Mouse (Mus musculus): ENCODE measurements around the gene Tspan18. TPM values are rescaled to one million over a fixed set of nuclear protein-coding genes. Genes with fewer than 3 reads are reported as not detected.

The Tspan18 gene
- polyA plus RNA-seq, 1 experiment from 2014 or later, result 47.9 TPM

DNA sequence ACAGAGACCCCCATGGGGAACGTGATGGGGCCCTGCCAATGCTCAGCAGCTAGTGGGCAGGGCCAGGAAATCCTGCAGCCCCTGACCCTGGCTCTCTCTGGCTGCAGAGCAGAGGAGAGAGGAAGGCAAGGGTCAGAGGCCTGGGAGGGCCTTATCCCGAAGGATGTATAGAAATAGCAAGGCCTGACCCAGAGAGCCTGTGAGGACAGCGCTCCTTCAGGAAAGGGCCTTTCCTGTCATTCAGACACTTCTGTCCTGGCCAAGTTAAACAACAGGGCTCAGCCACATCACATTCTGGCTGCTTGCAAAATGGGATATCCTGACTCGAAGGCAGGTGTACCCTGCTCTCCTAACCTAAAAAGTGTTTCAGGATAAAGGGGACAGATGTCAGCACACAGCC lies 66.5 kb downstream of the Tspan18 start:
- Histone ChIP-seq H3K9me3 (ENCODE audit: control insufficient read depth, low read length) (no peaks in the 10 kb centered on the region), H3K9ac (ENCODE audit: low read length) (no peak overlapping the region), H3K4me2 (no peak overlapping the region), H3K27me3 (ENCODE audit: control insufficient read depth, insufficient read depth, low read length) (no peaks in the 10 kb centered on the region), H3K36me3 (ENCODE audit: control insufficient read depth, insufficient read depth, low read length) (no peaks in the 10 kb centered on the region), H3K4me3 (ENCODE audit: low read depth, low read length) (no peak overlapping the region), H3K4me1 (ENCODE audit: control insufficient read depth, insufficient read depth, low read length) (peaks cover 13% of the 10 kb centered on the region), H3K27ac (ENCODE audit: low read depth, low read length) (no peak overlapping the region)
- DNase-seq (ENCODE audit: low spot score, missing footprints) (no peak), ATAC-seq (ENCODE audit: low FRiP score) (no peak)
- WGBS, result 55% methylated on average over 4 of the region's 4 CpGs

DNA sequence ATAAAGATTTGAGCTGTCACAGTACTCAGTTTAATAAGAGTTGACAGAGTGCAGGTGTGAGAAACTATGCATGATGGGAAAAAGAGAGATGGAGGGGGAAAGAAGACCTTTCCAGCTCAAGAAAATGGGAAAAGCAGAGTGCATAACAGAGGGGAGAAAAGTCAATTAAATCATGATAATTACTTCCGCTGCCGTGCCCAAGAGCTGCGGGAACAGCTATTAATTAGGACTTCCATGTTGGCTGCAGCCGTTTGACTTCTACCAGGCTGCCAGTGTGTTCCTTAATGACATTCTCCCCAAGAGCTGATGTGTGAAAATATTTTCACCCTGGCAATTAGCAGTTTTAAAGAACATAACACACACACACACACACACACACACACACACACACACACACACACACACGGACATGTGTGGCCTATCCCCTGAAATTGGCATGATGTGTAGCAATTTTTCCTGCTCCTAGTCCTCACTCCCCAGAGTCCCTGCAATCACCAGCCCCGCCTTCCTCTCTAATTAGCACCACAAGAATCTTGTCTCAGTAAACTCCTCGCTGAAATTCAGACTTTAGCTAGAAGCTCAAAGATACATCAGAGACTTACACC lies 67.6 kb downstream of the Tspan18 start:
- H3K27me3 ChIP-seq (ENCODE audit: control insufficient read depth, insufficient read depth, low read length), result no peaks in the 10 kb centered on the region
- H3K4me2 ChIP-seq, result no peak overlapping the region
- H3K27ac ChIP-seq (ENCODE audit: low read depth, low read length), result no peak overlapping the region
- DNase-seq (ENCODE audit: low spot score, missing footprints), result no peak
- no peaks in the 10 kb centered on the region for H3K36me3 ChIP-seq (ENCODE audit: control insufficient read depth, insufficient read depth, low read length)
- H3K4me1 ChIP-seq (ENCODE audit: control insufficient read depth, insufficient read depth, low read length), result peaks cover 13% of the 10 kb centered on the region
- no peak for ATAC-seq (ENCODE audit: low FRiP score)
- H3K4me3 ChIP-seq (ENCODE audit: low read depth, low read length), result no peak overlapping the region
- 70% methylated on average over 7 of the region's 7 CpGs for WGBS
- H3K9me3 ChIP-seq (ENCODE audit: control insufficient read depth, low read length), result no peaks in the 10 kb centered on the region
- no peak overlapping the region for H3K9ac ChIP-seq (ENCODE audit: low read length)

DNA sequence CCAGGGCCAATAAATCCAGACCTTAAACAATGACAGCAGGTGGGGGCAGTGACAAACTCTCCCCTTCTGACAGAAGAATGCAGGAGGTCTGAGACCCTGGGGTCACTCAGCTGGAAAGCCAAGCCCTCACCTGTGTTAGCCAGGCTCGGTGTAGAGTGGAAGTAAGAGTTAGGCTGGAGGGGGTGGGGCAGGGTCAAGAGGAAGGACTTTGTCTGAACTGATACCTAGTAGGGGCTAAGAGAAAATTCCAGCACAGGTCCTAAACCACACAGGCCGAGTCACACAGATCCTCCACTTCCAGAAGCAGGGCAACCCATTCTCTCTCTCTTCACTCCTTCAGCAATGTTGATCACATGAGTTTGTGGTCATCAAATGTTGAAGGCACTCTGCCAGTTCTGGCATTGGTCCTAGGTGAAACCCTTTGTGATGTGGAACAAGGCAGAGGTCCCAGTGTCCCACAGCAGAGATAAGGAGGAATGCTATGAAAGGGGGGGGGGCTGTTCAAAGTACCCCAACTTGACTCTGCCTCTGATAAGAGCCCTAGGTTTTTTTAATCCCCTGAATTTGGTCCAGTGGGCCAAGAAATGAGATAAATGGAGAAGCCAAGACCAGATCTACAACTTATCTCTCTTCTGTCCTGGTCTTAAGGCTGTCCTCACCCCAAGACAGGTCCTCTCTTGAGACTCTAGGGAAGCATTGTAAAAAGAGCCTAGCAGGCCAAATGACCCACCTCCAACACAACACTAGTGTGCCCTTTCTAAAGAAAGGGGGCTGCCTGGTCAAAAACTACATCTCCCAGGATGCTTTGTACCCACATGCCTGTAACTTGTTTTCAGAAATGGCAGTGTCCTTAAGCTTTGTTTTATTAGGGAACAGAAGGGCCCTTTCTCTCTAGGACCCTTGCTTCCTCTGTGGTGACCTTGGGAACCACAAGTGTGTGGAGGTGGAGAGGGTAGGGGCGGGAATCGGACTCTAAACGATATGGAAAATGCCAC lies 71.7 kb downstream of the Tspan18 start:
- Histone ChIP-seq H3K4me2 (no peak overlapping the region), H3K4me3 (ENCODE audit: low read depth, low read length) (no peak overlapping the region), H3K27ac (ENCODE audit: low read depth, low read length) (no peak overlapping the region), H3K9me3 (ENCODE audit: control insufficient read depth, low read length) (no peaks in the 10 kb centered on the region), H3K27me3 (ENCODE audit: control insufficient read depth, insufficient read depth, low read length) (no peaks in the 10 kb centered on the region), H3K4me1 (ENCODE audit: control insufficient read depth, insufficient read depth, low read length) (peaks cover 5% of the 10 kb centered on the region; the same call in 1 of the 2 replicates), H3K36me3 (ENCODE audit: control insufficient read depth, insufficient read depth, low read length) (no peaks in the 10 kb centered on the region), H3K9ac (ENCODE audit: low read length) (no peak overlapping the region)
- 81% methylated on average over 5 of the region's 5 CpGs for WGBS
- DNase-seq (ENCODE audit: low spot score, missing footprints), result no peak
- ATAC-seq (ENCODE audit: low FRiP score), result no peak

DNA sequence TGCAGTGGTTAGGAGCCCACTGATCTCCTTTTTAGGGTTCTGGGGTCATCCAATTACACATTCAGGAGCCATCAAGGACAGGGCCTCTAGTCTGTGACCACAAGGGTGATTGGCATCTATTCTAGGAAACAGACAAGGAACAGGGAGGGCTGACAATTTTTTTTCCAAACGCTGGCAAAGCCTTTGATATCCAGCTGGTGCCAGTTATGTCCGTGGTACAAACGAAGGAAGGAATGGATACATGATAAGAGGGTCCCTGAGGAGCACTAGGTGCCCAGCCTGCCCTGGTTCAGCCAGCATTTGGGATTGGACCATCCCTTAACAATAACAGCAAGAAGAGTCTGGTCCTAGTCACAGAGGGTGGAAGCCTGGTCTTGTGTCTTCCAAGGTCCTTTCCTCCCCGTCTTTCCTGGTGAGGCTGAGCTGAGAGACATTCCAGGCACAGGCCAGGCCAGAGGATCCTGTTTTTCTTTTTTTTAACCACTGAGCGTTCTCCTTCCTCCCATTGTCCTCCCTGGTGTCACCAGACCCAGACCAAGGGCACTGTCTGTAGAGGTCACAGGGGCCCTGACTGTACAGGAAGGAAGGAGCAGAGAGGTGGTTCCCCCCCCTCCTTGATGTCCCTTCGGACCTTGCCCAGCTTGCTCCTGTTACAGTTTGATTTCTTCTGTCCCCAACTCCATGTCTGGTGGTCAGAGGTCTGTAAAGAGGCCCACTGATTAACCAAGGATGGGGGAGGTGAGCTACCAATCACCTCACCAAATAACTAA lies 72.6 kb downstream of the Tspan18 start:
- no peaks in the 10 kb centered on the region for H3K36me3 ChIP-seq (ENCODE audit: control insufficient read depth, insufficient read depth, low read length)
- peaks cover 13% of the 10 kb centered on the region for H3K4me1 ChIP-seq (ENCODE audit: control insufficient read depth, insufficient read depth, low read length)
- no peaks in the 10 kb centered on the region for H3K27me3 ChIP-seq (ENCODE audit: control insufficient read depth, insufficient read depth, low read length)
- H3K27ac ChIP-seq (ENCODE audit: low read depth, low read length), result no peak overlapping the region
- no peak for ATAC-seq (ENCODE audit: low FRiP score)
- no peak for DNase-seq (ENCODE audit: low spot score, missing footprints)
- H3K9ac ChIP-seq (ENCODE audit: low read length), result no peak overlapping the region
- WGBS, result 77% methylated on average over 6 of the region's 6 CpGs
- H3K4me2 ChIP-seq, result no peak overlapping the region
- H3K4me3 ChIP-seq (ENCODE audit: low read depth, low read length), result no peak overlapping the region
- H3K9me3 ChIP-seq (ENCODE audit: control insufficient read depth, low read length), result no peaks in the 10 kb centered on the region

DNA sequence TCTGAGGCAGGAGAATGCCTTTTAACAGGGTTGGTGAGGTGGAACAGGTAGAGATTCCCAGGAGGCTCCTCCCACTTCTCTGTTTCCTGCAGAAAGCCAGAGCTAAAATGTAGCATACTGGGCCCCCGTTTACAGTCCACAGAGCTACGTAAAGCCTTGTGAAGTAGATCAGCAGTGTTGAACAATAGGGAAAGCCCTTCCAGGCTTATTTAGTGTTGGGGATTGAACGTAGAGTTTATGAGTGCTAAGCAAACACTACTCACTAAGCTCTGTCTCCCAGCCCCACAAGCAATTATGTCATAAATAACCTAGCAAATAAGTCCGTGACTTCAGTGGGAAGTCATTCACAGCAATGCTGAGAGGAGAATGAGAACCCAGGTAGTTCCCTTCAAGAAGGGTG lies 76.7 kb downstream of the Tspan18 start:
- Histone ChIP-seq H3K4me1 (ENCODE audit: control insufficient read depth, insufficient read depth, low read length) (peaks cover 17% of the 10 kb centered on the region), H3K27ac (ENCODE audit: low read depth, low read length) (no peak overlapping the region)
- WGBS, result 54% methylated on average over 4 of the region's 4 CpGs

DNA sequence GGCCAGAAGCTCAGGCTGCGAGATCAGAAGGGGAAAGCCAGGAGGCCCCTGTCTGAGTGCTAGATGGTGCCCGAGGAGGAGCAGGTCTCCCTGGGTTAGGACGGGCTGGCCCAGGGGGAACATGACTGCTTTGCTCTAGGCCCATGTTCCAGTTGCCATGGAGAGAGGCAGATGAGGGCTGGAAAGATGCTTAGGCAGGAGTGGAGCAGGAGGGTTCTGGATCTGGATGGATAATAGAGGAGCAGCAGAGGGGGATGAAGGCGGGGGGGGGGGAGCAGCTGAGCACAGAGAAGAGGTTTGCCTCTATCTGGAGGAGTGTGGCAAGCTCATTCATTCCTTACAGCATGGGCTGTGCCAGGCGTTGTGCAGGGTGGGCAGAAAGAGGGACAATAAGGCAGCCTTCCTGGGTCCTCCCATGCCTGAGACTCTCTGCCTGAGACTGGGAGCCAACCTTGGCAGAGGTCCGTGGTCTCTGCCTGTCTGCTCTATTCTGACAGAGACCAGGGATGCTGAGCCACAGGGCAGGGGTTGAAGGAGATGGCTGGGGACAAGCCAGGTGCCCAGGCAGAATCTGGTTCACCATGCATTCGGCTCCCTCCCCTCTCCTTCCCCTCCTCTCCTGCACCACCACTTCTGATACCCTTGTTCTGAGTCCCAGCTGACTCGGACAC lies 77.4 kb downstream of the Tspan18 start:
- Histone ChIP-seq H3K27ac (ENCODE audit: low read depth, low read length) (no peak overlapping the region), H3K9ac (ENCODE audit: low read length) (no peak overlapping the region), H3K9me3 (ENCODE audit: control insufficient read depth, low read length) (no peaks in the 10 kb centered on the region), H3K27me3 (ENCODE audit: control insufficient read depth, insufficient read depth, low read length) (no peaks in the 10 kb centered on the region), H3K4me1 (ENCODE audit: control insufficient read depth, insufficient read depth, low read length) (peaks cover 22% of the 10 kb centered on the region), H3K4me2 (no peak overlapping the region), H3K36me3 (ENCODE audit: control insufficient read depth, insufficient read depth, low read length) (no peaks in the 10 kb centered on the region), H3K4me3 (ENCODE audit: low read depth, low read length) (no peak overlapping the region)
- peak; percentile 35 for ATAC-seq (ENCODE audit: low FRiP score)
- DNase-seq (ENCODE audit: low spot score, missing footprints), result no peak
- 69% methylated on average over 8 of the region's 8 CpGs for WGBS

More for the DNA sequence above, 76.7 kb downstream of the Tspan18 start:
- H3K36me3 ChIP-seq (ENCODE audit: control insufficient read depth, insufficient read depth, low read length), result no peaks in the 10 kb centered on the region
- no peaks in the 10 kb centered on the region for H3K9me3 ChIP-seq (ENCODE audit: control insufficient read depth, low read length)
- no peak overlapping the region for H3K4me2 ChIP-seq
- H3K4me3 ChIP-seq (ENCODE audit: low read depth, low read length), result no peak overlapping the region
- ATAC-seq (ENCODE audit: low FRiP score) (no peak), DNase-seq (ENCODE audit: low spot score, missing footprints) (no peak)
- H3K27me3 ChIP-seq (ENCODE audit: control insufficient read depth, insufficient read depth, low read length), result no peaks in the 10 kb centered on the region
- H3K9ac ChIP-seq (ENCODE audit: low read length), result no peak overlapping the region

DNA sequence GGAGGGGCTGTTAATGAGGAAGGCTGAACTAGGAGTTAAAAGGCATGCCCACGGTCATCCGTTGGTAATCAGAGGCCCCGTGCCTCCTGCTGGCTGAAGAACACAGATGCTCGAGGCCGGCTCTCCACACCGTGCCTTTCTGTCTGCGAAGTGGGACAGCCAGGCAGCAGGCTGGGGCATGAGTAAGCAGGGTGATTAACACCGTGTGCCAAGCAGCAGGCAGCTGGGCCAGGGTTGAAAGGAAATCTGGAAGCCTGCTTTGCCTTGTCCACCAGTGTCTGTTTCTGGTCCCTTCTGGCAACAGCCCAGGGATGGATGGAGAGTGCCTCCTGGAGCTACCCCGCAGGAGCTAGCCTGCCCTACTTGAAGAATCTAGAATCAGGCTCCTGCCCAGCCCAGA lies 81.9 kb downstream of the Tspan18 start:
- DNase-seq (ENCODE audit: low spot score, missing footprints), result no peak
- ATAC-seq (ENCODE audit: low FRiP score), result no peak
- Histone ChIP-seq H3K4me2 (no peak overlapping the region), H3K4me3 (ENCODE audit: low read depth, low read length) (no peak overlapping the region), H3K27me3 (ENCODE audit: control insufficient read depth, insufficient read depth, low read length) (no peaks in the 10 kb centered on the region), H3K9ac (ENCODE audit: low read length) (no peak overlapping the region), H3K9me3 (ENCODE audit: control insufficient read depth, low read length) (peaks cover 3% of the 10 kb centered on the region; the same call in 1 of the 2 replicates), H3K27ac (ENCODE audit: low read depth, low read length) (peak overlapping the region; percentile 27; the same call in 1 of the 2 replicates), H3K4me1 (ENCODE audit: control insufficient read depth, insufficient read depth, low read length) (peaks cover 39% of the 10 kb centered on the region), H3K36me3 (ENCODE audit: control insufficient read depth, insufficient read depth, low read length) (no peaks in the 10 kb centered on the region)
- WGBS, result 44% methylated on average over 9 of the region's 9 CpGs

DNA sequence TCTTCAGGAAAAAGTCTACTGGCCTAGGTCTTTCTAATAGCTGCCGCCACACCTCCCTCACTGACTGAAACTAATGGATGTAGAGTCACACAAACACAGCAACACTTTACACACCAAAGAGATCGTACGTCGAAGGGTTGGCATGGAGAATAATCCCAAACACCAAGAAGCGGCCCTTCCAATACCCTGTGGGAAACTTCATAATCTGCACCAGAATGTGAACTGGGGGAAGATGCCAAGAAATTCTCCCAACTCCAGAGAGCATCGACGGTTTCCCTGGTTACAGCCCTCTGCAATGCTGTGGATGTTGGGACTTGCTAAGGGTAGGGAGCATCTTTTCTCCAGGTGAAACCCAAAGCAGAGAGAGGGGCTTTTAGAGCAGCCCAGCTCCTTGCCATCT lies 83.7 kb downstream of the Tspan18 start:
- H3K9me3 ChIP-seq (ENCODE audit: control insufficient read depth, low read length), result peaks cover 3% of the 10 kb centered on the region; the same call in 1 of the 2 replicates
- H3K27me3 ChIP-seq (ENCODE audit: control insufficient read depth, insufficient read depth, low read length), result no peaks in the 10 kb centered on the region
- no peak overlapping the region for H3K4me3 ChIP-seq (ENCODE audit: low read depth, low read length)
- WGBS, result 38% methylated on average over 7 of the region's 7 CpGs
- peak overlapping the region; percentile 14; the same call in 1 of the 2 replicates for H3K27ac ChIP-seq (ENCODE audit: low read depth, low read length)
- DNase-seq (ENCODE audit: low spot score, missing footprints), result peak; percentile 91
- H3K4me1 ChIP-seq (ENCODE audit: control insufficient read depth, insufficient read depth, low read length), result peaks cover 34% of the 10 kb centered on the region
- no peak overlapping the region for H3K9ac ChIP-seq (ENCODE audit: low read length)
- no peak overlapping the region for H3K4me2 ChIP-seq
- ATAC-seq (ENCODE audit: low FRiP score), result peak; percentile 56
- no peaks in the 10 kb centered on the region for H3K36me3 ChIP-seq (ENCODE audit: control insufficient read depth, insufficient read depth, low read length)

Measured in midbrain, embryonic 11.5 days (tissue).